Mouse (Mus musculus): ENCODE results near the gene Gm6525.

Gene Gm6525

DNA sequence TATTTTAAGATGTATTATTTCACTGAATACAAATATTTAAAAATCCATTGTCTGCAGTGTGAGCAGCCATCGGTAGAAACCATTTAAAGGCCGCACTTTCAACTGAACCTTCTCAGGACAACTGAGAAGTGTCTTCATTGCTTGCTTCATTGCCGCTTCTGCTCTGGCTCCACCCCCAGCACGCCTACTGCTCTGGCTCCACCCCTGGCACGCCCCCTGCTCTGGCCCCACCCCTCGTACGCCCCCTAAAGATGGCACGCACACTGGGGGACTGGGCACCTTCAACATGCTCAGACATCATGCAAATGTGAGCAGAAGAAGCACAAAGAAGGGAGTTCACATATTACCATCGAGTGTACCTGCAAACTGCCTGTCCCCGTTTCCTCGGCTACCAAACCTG, 1.5 kb upstream of the Gm6525 start:
- DNase-seq (ENCODE audit: low spot score): no peak

DNA sequence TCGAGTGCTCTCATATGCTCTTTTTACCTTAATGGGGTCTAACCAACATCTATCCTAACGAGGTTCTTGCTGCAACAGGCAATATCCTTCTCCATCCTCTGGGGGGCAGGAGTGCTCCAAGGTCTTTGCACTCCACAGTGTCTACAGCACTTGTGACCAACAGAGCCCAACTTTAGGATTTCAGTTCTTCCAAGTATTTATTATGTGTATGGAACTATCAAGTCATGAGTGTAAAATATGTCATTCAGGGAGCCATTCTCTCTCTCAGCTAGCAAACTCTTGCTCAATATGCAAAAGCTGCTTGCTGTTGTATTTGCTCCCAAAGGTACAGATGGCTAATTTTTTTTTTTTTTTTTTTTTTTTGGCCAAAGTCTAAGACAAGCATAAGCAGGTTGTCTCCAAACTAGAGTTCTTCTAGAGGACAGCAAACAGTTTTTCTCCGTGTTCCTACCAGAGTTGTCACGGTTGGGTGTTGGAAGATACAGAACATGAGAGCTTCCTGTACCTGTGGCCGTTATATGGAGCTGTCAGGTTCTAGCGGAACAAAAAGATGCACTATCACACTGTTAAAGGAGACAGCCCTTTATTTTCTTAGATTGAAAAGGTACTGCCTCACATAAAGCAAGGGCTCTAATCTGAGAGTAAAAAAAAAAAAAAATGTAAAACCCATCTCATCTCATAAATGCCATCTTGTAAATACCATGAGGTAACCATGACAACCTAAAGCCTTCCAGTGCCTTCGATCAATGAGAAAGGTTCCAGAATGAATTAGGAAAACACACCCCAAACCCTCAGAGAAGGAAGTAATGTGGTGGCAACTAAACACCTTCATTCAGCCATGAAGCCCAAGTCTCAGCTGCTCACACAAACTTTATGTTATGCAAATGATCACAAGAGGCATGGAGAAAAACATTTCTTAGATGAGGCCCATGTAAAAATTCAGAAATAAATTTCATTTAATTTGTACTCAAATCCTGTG, 1.7 kb downstream of the Gm6525 start:
- DNase-seq (ENCODE audit: low spot score): peak; percentile 69

DNA sequence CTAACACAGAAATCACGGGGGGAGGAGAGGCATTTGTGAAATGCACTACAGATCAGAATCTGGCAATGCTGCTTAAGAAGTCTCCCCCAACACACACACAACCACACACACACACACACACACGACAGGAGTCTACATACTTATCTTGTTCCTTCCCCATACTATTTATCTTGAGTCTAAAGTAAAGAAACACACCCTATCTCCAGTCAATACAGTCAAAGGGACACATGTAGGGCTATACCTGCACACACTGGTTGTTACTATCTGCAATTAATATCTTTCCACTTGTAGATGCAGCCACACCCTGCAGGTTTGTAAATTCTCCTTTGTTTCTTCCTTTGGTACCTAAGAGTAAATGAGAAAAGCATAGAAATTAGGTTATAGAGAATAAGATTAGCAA, 3.9 kb downstream of the Gm6525 start:
- DNase-seq (ENCODE audit: low spot score): no peak

DNA sequence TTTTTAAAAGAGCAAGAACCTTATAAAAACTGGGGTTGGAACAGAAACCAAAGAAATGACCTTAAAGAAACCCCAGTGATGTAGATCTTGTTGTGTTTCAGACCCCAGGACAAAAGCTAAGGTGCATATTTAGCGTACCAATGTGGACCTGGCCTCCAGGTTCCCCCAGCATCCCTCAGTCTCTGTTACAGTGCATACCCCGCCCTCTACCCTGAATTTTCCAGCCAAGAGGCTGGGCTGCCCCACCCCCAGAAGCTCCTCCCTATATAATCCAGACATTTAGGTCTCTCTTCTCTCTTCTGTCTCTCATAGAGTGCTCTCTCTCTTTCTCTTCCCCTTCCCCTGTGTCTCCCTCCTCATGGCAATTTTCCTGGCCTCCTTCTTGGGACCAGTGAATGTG, 6.4 kb downstream of the Gm6525 start:
- DNase-seq (ENCODE audit: low spot score): no peak

DNA sequence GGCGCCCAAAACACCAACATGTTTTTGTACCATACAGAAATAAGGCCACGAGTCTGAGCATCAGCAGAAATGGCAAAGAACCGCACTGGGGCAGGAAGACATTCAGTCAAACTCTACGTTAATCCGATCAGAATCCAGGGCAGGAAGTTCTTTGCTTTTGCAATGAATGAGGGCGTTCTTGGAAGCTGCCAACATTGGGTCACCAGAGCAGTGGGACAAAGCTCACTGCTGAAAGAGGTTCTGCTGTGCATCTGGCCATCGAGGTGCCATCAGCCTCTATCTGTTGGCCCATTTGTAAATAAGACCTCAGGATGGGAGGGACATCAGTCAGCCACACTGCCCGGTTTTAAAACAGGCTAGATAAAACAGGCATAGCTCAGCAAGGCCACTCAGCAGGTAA, 7.2 kb downstream of the Gm6525 start:
- DNase-seq (ENCODE audit: low spot score): no peak

DNA sequence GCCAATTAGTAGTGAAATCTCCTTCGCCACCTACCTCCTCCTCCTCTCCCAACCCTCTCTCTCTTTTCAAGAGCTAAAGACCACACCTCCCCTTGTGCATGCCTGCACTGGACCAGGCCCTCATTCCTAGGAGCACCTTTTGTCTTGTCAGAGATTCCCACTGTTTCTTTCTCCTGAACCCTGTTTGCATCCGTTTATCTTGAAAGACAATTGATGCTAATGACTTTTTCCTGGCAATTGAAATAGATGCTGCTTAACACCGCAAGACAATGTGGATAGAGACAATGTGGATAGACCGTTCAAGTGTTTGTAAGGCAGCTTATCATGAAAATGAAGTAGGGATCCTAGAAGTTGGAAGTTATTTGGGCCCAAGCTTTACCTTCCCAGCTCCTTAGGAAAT, 7.8 kb downstream of the Gm6525 start:
- DNase-seq (ENCODE audit: low spot score): no peak

DNA sequence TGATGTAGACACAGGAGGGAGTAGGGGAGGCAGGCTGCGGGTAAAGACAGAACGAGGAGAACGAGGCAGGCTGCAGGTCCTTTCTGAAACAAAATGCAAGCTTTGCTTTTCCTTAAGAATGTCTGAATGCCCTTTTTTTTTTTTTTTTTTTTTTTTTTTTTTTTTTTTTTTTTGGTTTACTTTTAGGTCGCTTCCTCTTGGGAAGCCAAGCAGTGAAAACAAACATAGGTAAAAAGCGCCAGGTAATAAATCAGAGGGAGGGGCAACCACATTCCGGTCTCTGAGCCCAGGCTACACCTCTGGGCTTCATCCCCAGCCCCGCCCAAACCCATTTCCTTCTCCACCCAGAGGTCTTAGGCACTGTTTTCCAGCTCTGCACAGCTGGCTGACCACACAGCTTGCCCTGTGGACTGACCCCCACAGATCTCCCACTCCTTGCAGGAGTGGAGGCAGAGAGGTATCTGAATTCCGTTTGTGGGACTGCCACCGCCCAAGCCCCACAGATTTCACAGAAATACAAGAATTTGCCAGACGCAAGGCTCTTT, 15.8 kb downstream of the Gm6525 start:
- no peak for DNase-seq (ENCODE audit: low spot score)

DNA sequence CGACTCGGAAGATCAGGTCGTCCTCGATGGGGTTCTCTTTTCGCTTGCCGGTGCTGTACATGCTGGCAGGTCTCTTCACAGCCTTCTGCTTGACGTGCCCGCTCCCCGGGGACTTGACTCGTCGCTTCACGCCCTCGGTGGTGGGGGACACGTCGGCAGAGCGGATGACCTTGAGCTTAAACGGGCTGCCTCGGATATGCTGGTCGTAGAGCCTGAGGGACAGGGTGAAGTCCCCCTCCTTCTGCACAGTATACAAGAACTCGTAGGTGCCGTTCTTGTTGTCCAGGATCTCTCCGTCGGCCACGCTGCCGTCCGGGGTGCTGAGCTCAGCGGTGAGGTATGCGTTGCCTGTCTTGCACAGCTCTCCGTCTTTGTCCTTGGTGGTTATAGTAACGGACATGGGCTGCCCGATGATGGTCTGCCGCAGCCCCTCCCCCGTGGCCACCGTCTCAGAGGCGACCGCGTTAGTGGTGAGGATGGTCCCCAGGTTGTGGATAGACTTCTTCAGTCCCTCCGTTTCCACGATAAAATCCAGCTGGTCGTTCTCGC, 16.7 kb downstream of the Gm6525 start:
- no peak for DNase-seq (ENCODE audit: low spot score)

DNA sequence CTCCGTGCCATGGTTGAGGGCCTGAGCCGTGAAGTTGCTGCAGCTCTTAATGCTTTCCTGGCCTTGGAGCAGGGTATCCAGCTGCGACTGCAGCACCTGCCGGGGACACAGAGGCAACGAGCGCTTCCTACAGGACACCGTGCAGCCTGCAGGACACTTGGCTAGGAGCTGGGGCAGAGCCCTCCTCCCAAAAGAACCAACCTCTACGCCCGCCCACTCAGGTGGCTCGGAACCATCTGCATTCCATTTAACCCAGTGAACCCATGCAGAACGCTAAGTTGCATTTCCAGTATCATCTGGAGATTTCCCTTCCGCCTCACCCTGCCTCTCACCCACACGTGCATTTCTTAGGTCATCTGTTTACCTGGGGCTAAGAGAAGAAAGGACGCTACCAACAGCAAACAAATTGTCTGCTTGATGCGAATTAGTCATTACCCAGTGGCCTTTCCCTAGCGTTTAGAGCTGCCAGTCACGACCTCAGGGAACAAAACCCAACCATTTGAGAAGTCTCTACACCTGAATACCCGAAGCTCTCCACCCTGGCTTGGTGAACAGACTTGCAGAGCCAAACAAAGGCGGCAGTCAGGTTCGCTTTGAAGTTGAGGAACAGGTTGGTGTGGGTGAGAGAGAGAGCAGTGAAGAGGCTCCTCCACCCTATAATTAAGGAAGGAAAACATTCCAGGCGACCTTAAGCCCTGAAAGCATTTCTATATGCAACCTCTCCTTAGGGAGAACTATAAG, 17.4 kb downstream of the Gm6525 start:
- DNase-seq (ENCODE audit: low spot score): peak; percentile 11

DNA sequence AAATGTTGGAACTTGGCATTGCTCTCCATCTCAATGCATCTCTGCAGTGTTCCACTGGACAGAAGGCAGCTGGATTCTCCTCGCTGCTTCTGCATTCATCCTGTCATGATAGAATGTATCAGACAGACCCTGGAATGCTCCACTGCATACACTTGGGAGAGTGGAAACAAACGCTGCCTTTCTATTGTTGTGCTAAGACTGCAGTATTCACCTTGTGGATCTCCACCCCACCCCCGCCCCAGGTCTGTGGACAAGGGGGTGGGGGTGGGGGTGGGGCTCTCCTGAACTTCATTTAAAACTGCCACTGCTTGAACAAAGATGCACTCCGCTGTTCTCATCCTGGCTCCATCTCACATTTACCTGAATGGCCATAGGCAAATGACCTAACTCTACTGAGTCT, 20.0 kb downstream of the Gm6525 start:
- no peak for DNase-seq (ENCODE audit: low spot score)

DNA sequence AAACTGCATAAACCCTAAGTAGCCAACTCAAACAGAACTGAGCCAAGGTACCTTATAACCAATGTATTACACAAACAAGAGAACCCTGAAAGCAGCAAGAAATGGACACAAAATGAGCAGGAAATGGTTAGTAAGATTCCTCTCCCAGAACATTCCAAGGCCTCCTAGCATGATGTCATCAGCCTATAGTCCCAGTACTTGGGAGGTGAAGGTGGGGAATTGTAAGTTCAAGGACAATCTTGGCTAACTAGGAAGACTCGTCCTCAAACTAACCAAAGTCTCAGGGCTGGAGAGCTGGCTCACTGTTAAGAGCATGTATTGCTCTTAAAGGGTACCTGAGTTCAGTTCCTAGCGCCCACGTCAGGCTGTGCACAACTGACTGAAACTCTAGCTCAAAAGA, 24.3 kb downstream of the Gm6525 start:
- no peak for DNase-seq (ENCODE audit: low spot score)

DNA sequence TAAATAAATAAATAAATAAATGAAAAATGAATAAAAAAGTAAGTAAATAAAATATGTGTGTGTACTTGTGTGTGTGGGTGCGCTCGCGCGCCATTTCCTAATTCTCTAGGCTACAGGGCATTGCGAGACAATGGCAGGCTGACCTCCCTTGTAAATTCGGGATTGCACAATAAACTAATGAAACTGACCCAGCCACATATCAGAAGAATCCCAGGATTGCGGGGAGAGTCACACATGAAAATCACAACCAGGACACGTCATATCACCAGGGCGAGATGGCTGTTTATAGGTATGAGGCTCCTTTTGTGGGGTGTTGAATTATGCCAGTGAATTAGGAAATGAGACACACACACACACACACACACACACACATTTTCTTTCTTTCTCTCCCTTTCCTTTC, 25.6 kb downstream of the Gm6525 start:
- no peak for DNase-seq (ENCODE audit: low spot score)

DNA sequence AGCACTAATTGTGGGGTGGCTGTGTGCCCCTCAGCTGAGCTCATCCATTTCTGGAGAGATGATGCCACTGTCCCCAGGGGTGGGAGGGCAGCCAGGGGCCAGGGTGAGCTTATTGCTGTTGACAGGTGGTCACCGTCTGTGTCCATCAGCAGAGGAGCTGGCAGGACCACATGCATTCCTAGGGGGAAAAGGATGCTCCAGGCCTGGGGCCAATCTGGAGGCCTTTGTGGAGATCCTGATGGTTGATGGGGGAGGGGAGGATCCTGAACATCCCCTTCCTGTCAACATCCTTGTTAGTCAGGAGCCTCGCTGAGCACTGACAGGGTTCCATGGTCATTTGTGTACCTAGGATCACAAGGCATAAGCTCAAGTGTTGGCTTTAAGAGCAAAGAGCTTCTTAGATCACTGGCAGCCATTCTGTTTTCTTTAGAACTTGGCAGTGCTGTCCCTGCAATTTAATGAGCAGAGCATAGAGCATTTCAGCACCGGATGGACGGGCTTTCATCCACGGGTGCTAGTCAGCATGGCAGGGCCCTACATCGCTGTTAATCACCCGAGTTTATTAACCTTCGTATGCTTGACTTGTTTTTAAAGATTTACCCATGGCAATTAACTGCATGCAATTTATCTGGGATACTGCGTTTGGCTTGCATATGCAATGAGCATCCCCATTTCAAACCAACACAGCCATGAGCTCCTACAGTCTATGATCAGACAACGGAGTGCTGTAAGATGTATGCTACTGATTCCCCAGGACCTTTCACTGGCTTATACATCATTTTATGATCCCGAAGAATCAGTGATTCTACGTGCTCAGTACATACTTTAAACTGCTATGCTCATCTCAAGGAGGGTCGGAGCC, 26.9 kb downstream of the Gm6525 start:
- DNase-seq (ENCODE audit: low spot score): no peak

DNA sequence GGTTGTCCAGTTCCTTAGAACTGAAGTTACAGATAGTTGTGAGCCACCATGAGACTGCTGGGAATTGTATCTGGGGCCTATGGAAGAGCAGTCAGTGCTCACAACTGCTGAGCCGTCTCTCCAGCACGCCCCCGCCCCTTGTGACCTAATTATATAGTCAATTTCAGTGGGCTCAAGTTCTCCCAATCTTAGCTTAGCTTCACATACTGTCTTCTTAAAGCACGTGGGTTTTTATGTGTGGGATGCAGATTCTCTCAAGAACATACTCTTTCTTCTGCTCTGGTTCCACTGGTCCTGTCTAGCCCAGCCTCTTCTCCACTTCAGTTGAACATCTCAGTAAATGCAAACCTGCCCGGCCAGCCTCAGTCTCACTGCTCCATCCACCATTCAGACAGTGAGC, 30.7 kb downstream of the Gm6525 start:
- DNase-seq (ENCODE audit: low spot score): no peak

DNA sequence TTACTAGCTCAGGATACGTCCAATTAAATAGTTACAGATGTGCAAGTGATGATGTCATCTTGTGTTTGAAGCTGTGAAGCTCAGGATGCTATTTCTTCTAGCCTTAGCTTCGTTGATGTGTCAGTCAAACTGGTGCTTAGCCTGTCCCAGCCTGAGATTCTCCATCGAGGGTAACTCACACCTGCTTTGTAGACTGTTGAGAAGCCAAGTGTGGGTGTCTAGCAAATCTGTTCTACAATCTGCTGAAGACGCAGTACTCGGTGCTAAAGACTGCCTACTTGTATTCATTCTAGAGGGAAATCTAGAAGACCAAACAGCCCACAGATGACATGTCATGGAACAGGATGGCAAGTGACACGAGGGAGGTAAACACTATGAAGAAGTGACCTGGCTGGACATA, 31.7 kb downstream of the Gm6525 start:
- no peak for DNase-seq (ENCODE audit: low spot score)

DNA sequence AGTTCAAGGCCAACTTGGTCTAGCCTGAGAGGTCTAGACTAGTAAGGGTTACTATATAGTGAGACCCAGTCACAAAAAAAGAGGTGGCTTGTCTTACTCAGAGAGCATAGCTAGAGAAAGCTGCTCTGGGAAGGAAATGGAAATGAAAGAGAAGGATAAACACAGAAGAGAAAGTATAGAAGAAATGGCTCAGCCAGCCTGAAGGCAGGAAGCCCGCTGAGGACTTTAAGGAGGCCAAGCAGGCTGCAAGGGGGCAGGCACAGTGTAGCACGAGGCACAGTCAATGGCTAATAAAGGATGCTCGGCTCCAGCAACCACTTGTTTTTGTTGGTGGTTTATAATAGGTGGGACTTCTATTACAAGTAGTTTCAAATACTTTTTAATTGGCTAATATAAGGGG, 32.2 kb downstream of the Gm6525 start:
- no peak for DNase-seq (ENCODE audit: low spot score)

DNA sequence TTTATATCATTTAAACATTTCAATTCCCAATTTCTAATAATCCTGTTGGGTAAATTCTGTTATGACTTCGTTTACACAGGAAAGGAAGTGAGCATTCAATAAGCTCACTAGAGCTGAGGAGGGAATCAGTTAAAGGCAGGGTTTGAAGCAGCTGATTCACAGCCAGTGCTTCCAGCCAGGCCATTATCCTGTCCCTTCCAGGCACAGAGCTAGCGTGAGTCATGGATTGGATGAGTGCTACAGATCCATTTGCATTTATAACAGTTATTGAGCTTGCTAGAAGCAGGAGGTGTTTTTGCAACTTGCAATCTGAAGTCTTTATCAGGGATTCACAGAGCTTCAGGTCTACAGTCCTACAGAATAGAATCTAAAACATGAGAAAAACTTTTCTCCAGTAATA, 33.5 kb downstream of the Gm6525 start:
- DNase-seq (ENCODE audit: low spot score): no peak

DNA sequence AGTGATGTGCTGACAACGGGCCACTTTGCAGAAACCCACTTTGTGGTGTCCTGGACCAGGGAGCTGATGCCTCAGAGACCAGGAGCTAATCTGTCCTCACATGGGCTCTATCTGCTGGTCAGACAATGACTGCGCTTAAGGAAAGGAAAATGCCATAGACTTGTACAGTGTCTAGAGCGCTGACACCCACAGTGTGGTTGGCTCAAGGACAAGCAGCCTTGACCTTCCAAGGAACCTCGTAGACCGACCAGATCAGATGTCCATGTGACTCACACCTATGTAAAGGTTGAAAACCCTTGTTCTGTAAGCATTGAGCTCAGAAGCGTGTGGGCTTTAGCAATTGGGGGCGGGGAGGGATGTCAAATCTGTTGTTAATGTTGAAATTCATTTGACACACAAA, 34.6 kb downstream of the Gm6525 start:
- DNase-seq (ENCODE audit: low spot score): no peak

DNA sequence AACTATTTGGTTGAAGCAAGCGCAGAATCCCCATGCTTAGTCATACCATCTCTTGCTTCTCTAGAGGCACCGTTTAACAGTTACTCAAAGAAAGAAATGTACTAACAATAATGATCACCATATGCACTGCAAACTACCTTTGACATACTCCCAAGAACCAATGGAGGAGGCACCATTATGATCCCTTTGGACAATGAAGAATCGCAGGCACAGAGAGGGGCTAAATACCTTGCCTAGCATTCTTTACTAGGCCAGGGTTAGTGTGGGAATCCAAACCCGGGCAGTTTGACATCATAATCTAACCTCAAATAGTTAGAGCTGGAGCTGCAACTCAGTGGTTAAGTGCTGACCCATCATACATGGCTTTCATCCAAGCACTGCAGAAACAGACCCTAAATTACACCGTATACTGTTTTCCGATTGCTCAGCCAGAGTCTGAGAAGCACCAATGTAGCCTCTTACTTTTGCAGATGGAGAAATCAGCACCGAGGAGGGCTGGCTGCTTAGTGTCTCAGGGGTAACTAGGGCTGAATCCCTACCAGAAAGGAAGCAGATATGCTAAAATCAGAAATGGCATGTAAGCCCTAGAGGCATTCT, 35.1 kb downstream of the Gm6525 start:
- no peak for DNase-seq (ENCODE audit: low spot score)

DNA sequence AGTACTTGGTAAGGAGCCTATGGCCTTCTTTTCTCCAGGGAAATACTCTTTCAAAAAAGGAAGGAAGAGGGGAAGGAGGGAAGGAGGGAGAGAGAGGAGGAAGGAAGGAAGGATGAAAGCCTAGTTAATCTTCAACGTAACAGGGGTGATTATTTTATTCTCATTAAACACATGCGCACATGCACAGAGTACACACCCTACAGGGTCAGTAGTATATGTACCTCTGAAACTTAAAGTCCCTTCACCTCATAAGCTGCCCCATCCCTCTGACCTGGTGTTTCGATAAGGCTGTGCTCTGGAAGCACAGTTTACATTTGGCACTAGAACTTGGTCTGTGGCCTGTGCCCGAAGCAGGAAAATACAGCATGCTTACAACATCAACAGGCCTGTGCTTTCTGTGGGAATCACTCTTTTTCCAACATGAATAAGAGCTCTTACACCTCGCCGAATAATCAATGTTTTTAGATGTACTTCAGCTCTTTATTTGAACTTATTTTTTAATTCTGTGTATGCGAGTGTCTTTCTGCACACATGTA, 37.5 kb downstream of the Gm6525 start:
- no peak for DNase-seq (ENCODE audit: low spot score)

DNA sequence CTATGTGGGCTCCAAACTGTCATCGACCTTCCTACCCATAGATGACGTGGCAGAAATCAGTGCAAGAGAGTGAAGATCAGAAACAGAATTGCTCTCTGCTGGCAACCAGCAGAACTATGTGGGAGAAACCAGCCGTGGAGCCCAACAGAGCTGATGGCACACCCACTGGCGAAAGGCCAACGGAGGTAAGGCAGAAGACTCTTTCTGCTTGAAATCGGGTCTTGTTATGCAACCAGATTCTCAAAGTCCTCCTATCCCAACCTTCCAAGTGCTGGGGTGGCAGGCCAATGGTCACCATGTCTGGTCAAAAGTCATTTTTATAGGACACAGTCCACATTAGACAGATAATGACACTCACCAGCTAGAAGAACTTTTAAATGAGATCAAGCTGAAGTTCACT, 40.6 kb downstream of the Gm6525 start:
- no peak for DNase-seq (ENCODE audit: low spot score)

Data from ovary, postnatal 14 days (tissue).